Mouse (Mus musculus) spleen, postnatal 14 days (tissue): ENCODE data around the gene Ppil2.

Experiments used
- DNase-seq, 2 experiments: peaks; one replicate each; pipeline ENCODE4 v3.0.0; 2021 to 2022; ENCODE audit warnings: low spot score in 2 of 2

Ppil2 gene

DNA sequence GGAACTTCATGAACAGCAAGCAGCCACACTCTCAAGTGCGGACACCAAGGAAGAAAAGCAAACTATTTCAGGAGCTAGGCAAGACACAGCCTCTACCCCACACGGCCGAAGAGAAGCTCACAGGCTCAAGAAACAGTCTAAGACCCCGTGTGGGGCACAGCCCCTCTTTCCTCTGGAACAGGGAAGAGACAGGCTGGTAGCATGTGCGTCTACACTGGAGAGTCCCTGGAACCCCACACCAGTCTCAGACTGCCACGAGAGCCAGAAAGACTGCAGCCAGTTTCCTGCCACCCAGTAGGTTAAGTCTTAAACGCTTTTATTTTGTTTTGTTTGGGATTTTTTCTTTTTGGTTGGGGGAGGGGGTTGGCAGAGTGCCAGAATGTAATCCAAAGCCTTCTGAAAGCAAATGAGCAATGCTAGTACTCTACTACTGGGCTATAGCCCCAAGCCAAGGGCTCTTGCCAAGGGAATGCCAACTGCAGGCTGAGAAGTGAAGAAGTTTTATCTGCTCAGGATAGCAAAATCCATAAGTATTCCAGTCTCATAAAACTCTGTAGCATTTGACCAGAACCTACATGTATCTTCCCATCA lies 8.3 kb downstream of the Ppil2 start:
- DNase-seq: no peak

DNA sequence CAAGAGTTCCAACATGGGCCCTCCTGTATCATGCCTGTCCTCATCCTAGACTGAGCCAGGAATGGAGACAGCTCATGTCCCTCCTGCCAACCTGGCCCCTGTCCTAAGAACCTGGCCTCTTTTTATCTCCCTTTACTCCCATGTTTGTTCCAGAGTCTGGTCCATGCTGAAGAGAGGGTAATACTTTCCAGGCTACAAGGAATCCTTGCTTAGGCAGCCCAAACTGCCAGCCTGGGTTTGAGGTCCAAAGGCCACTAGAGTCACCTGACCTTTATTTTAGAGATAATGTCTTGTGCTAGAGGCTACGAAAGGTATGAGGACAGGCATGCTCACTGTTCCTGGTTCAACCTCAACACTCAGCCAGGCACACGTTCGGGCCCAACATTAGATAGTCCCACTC lies 14.1 kb downstream of the Ppil2 start:
- DNase-seq: no peak

DNA sequence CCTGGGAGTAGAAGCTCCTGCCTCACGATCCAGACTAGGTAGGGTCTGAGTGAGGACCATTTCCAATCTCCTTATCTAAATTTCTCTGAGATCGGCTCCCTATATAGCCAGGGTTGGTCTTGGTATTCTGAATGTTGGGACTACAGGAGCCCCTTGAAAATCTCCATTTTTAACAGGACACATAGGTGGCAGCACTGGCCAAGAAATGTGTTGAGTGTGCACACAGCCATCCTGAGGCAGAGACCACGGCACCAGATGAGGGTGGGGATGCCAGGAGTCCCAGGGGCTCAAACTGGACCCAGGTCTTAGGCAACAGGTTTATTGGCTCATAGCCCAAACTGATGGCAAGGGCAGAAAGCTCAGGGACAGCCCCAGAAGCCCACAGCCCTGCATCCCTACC lies 22.7 kb downstream of the Ppil2 start:
- DNase-seq: no peak

DNA sequence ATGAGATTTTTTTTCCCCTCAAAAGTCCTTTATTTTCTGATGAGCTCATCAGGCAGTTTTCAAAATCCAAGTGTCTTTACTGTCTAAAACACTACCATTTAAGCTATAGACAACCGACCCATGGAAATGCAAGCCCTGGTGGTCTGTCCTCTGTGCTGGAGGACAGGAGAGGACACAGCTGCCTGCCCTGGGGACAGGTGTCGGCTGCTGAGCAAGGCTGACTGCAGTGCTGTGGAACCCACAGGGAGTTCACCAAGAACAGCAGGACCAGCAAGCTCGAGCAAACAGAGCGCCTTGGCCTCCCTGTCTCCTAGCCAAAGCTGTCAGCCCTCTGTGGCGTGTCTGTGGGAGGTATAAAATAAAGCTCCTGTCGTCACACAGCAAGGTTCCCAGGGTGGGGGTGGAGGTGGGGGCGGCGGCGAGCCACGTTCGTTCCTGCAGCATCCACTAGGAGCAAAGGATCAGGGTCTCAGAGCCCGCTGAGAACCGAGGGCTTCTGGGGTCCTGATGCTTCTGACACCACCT lies 24.3 kb downstream of the Ppil2 start:
- no peak for DNase-seq

DNA sequence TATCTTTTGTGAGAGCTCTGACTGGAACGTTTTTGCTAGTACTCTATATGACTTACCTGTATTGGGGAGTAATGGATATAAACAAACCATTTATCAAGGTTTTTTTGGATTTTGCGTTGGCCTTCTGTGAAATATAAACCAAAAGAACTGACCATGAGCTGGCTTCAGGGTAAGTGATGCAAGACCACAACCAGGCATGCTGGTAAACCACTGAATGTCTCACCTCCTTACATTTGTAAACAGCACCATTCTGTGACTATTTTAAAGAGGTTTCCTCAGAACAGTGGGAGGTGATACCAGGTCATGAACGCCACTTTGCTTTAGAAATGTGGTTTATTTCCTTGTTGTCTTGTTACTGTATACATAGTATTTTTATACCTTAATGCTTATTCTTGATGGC lies 24.8 kb downstream of the Ppil2 start:
- DNase-seq: no peak

DNA sequence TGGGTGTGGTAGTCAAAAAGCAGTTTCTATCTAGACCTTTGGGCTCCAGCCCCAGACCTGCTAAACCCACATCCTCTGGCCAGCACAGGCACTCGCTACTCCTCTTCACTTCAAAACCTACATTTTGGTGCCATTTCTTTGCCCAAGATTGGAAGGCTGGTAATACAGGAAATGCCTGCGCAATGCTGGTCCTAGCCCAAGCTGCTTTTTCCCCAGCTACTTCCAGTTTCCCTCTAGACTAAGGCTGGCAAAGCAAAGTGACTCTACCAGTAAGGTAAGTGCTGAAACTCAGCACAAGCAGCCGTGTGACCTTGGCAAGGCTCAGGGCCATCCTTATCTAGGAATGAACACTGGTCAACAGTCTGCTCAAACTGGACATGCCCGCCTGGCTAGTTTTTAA lies 25.4 kb downstream of the Ppil2 start:
- no peak for DNase-seq

DNA sequence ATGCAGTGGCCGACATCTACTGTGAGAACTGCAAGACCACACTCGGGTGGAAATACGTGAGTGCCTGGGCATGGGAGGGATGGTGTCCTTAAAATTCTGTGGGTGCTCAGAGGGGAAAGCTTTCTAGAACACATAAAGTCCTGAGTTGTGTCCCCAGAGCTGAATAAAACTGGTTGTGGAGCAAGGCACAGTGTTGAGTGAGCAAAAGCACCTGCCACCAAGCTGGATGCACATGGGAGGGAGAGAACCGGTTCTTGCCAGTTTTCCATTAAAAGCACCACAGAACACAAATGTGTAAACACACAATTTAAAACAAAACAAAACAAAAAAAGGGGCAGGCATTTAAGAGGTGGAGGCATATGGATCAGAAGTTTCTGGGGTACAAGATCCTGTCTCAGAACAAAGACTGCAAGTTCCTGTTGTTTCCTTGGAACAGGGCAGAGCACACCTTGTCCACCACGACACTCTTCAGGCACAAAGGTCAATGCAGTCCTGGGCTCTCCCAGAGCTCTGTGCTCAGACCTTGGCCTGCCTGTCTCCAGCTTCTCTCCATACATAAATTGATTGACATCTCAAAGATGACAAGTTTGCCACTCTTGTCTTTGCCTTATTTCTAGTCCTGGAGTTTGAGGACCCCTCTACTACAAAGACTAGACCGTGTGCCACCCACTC lies 28.8 kb downstream of the Ppil2 start:
- no peak for DNase-seq

DNA sequence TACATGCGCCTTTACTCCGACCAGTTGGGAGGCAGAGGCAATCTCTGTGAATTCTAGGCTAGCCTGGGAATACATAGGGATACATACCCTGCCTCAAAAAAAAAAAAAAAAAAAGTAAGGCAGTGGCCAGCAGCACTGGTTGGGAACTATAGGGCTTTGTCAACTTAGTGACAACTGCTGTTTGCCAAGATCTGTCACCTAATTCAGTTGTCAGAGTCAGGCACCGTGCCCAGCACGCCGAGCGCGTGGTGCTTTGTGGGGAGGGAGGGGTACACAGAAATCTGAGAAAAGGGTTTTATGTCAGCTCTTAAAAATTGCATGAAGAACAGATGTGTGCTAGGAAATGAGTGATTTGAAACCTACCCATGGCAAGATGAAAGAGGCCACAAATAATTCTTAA lies 33.0 kb downstream of the Ppil2 start:
- no peak for DNase-seq

DNA sequence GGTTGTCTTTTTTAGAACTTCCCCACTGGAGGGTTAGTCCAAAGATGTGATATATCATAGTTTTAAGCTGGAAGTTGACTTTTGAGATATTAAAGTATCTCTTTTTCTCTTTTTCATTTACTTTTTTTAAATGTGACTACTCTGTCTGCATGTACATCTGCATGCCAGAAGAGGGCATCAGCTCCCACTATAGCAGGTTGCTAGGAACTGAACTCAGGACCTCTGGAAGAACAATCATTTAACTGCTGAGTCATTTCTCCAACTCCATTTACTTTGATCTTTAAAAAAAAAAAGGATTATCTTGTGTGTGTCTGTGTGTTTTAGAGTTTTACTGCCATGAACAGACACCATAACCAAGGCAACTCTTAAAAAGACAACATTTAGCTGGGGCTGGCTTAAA lies 34.2 kb downstream of the Ppil2 start:
- no peak for DNase-seq

DNA sequence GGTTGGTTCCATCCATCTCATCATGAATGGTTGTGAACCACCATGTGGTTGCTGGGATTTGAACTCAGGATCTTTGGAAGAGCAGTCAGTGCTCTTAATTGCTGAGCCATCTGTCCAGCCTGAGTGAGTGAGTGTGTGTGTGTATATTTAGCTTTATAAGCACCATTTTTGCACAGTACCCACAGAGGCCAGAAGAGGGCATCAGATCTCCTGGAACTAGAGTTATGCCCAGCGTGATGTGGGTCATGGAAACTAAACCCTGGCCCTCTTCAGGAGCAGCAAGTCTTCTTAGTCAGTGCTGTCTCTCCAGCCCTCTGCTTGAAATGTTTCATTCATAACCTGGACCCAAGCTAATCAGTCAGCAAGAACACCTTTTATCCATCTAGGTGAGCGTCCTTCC lies 34.8 kb downstream of the Ppil2 start:
- no peak for DNase-seq

DNA sequence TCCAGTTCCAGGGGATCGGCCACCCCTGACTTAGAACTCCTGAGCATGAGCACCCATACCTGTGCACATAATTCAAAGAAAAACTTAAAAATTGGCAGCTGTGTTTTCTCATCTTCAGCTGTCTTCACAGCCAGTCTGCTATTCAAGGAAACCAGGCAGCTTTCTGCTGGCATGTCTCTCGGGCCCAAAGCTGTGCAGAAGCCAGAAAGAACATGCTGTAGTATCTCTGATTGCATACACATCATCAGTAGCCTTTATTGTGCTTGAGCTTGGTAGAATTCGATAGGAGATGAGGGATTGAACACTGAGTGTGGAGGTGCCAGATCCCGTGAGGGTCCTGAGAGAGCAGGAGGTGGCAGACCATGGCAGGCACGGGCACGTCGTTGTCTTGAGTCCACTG lies 38.1 kb downstream of the Ppil2 start:
- DNase-seq: no peak

DNA sequence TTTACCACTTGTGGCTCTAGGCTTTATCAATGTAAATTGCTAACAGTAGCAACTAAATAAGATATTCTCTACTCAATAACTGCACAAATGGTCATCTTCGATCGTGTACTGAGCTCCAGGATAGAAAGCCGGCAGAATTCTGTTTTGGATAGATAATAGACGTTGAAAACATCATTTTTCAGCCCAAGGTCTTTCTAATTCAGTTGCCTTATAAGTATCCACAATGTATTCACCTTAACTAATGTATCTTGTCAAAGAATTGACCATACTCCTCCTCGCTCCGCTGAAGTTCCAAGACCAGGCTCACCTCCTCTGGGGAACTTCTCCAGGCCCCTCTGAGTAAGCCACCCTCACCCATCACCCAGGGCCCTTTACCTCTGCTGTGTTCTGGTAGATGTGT lies 40.3 kb downstream of the Ppil2 start:
- DNase-seq: no peak

DNA sequence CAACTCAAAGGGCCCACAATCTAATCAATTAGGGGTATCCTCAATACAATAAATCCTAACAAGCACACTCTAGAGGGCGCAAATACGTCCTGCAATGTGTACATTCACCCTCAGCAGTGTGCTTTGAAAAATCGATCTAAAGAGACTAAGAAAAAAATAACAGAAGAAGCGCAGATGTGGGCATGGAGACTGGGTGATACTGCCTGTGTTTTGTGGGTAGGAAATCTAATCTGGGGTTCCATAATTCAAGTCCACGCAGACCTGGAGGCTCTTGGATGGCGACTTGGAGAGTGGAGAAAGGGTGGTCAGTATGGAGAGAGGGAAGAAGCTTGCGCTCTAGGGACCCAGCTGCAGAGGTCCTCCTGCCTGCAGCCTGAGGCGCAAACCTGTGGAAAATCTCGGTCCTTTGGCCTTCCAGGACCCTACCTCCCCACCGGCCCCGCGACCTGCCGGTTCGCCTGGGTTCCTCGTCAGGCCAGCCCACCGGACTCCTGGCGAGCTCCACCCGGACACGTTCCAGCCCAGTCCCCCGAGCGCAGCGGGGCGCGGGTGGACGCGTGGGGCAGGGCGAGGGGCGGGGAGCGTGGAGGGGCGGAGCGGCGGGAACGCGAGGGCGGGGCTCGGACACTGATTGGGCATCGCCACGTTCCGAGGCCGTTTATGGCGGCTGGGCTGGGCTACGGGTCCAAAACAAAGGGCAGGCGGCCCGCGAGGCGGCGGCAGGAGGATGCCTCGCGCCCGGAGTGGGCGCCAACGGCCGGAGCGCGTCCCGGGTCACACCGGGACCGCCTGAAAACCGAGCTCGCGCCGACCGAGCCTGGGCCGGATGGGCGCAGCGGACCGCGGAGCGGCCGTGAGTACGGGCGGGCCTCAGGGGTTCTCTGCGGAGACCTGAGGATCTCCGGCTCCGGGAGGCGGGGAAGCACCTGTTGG lies 41.3 kb downstream of the Ppil2 start, which contains the start of gene Ypel1:
Gene Ypel1, plus strand, starts transcription at position 186 of the 933 bp plus-strand sequence.
- peak; percentile 55 to 62 for DNase-seq

DNA sequence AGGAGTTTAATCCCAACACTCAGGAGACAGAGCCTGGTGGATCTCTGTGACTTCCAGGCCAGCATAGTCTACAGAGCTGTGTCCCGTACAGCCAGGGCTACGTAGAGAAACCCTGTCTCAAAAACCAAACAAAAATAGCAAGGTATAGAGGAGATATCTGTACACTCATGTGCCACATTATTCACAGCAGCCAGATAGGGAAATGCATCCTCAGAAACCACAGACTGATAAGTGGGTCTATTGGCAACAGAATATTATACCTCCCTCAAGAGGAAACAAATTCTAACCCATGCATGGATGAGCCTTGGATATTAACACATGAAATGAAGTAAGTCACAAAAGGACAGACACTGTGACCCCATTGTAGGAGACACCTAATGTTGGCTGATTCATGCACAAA lies 43.5 kb downstream of the Ppil2 start:
- DNase-seq: no peak

DNA sequence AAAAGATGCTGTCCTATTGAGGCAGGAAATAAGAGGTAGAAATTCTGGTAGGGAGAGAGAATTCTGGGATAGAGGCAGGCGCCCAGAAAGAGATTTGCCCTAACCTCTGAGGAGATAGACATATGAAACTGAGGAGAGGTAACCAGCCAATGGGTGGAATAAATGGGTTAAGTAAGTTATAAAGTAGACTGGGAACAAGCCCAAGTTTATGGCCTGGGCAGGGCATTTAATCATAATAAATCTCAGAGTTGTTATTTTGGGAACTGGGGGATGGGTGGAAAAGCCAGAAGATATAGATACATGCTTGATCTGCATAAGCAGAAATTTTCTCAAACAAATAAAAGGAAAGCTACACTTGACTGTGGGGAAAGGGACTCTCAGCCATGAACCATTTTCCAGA lies 48.7 kb downstream of the Ppil2 start:
- DNase-seq: no peak

DNA sequence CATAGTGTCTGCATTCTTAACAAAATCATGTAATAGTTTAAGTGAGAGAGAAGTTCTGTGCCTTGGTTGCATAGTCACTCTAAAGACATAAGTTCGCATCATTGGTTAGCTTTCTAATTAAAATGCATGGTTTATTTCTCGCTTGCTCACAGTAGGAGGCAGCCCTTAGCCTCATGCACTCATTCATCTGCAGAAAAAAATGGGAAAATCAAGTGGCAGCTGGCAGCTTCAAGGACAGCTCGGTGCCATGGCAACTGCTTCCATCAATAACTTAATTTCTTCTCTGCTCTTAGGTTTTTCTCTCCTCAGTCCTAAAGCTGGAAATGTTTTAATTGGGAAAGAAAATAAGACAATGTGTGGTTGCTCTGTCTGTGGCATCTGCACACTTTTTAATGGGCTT lies 55.5 kb downstream of the Ppil2 start:
- no peak for DNase-seq

DNA sequence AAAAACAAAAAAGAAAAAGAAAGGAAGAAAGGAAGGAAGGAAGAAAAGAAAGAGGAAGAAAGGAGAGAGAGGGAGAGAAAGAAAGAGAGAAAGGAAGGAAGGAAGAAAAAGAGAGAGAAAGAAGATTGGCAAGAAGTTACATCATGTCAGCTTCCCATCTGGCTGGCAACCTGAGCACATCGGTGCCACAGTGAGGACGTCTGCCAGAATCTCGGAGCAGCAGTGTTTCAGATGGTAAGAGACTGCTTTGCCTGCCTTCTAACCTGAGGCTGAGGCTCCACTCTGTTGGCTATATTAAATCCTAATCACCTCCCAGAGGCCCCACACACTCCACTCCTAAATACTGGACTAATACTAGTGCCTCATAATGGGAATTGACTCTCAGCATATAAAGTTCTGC lies 57.2 kb downstream of the Ppil2 start:
- no peak for DNase-seq

DNA sequence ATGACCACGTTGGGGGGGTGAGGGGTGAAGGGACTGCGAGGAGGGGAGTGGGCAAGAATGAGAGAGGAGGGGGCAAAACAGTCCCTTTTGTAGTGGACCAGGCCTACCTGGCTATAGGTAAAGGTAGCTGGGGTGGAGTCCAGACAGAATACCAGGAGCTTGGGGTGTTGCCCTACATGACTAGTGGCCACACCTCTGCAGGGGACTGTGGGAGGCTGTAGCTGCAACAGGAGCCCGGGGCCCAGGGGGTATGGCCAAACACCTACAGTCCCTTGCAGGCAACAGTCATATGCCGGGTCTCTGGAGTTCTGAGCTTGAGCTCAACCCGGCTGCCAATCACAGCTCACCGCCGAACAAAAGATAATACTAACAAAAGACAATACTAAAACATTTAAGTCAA lies 59.0 kb downstream of the Ppil2 start:
- DNase-seq: no peak

DNA sequence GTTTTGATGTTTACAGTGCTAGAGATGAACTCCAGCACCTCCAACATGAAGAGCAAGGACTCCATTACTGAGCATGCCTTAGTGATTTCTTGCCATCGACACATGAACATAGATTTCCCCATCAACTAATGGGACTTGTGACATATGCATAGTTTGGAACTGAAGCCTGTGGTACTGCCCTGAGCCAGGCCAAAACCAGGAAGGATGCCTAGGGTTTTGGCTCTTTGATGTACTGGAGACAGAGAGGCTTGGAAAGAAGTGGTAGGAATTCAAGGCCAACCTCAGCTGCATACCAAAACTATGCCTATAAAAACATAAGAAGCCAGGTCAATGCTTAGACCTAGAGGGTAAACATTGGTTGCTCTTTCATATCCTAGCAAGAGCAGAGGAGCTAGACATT lies 61.2 kb downstream of the Ppil2 start:
- no peak for DNase-seq

DNA sequence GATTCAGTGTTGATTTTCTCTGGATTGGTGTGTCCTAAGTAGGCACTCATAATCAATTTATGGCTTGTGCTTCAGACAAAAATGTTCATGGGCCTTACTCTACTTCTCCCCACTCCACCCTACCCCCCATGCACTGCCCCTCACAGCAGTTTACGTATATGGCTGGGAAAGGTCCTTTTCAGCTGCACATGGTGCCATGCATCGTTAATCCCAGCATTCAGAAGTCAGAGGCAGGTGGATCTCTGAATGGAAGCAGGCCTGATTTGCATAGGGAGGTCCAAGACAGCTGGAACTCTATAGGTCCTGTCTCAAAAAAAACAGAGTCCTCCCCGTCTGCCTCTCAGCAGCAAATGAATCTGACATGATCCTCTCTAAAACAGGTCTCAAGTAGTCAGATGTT lies 65.8 kb downstream of the Ppil2 start:
- no peak for DNase-seq

DNA sequence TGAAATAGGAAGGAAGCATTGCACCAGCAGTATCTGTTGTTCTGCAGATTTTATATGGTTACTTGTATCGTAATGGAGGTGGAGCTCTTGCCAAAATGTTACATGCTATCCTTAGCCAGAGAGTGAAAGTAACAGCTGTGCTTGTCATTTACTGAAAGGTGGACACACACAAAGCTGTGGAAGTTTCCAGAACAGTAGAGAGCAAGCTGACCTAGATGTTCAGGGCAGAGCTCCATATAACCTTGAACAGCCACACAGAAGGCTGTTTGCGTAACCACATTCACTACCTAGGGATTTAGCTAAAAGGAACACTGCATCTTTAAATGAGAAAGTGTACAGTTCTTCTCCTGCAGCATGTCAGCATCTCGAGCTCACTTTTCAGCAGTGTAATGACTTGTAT lies 66.7 kb downstream of the Ppil2 start:
- no peak for DNase-seq

DNA sequence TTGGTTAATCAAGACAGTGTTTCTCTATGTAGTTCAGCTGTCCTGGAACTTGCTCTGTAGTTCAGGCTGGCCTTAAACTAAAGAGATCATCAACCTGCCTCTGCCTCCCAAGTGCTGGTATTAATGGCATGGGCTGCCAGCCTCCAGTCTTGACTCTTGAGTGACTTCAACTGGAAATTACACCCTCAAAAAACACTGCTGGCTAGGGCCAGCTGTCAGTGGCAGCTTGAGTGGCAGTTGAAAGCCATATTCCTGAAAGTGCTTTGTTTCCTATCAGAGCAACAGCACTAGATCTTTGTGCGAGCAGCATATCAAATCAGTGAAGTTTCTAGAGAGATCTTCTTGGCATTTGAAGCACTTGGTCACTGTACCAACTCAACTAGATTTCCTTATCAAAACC lies 69.6 kb downstream of the Ppil2 start:
- DNase-seq: no peak

DNA sequence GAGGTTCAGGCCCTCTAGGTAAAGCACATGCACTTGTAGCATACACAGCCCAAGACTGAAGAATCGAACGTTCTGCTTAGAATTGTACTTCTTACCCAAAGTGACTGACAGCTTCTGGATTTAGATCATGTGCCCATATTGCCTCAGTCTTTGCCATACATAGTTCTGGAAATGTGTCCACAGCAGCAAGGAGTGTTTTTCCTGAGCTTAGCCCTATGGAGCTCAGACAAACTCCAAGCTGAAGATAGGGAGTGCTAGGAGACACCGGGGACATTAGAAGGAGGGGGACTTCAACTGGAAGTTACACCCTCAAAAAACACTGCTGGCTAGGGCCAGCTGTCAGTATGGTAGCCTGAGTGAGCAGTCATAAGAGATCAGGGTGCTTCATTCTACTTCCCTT lies 70.3 kb downstream of the Ppil2 start:
- DNase-seq: no peak
